Mouse (Mus musculus): ENCODE measurements at regions not wholly inside any gene's neighbourhood (a gene's known extent, or its start where the extent isn't known, plus 50 kb on each side); places are given as distances from the start of the nearest gene placed in this dataset.

GRCm38 (mm10) chr9:80941424-80941823 is 476.1 kb upstream of the Impg1 start:
- no peak for TF ChIP-seq CTCF (IDR thresholded peaks at IDR 0.05; ENCODE audit: low read depth, low read length)
- no peak for TF ChIP-seq POLR2A (IDR thresholded peaks at IDR 0.05; ENCODE audit: extremely low read depth, insufficient read depth, low read length)

All from liver, adult 2 months (tissue).